Mouse (Mus musculus): ENCODE measurements around the gene F930015N05Rik. TPM values are rescaled to one million over a fixed set of nuclear protein-coding genes. Genes with fewer than 3 reads are reported as not detected.

Gene F930015N05Rik
- polyA plus RNA-seq, 2 experiments from 2014 or later = not detected

Other genes starting within 250 kb of the F930015N05Rik start
- gene Hs3st3a1, start 1.3 kb downstream of the F930015N05Rik start, polyA plus RNA-seq (2017; shearing (Covaris generic)) = not detected